Mouse (Mus musculus) heart, adult 9 months (tissue): ENCODE measurements around the gene Zfp638.
A peak's percentile ranks its signal among the peaks of the same experiment; 100 is the strongest.
"Not testable (repeated sequence)": the region's sequence is repeated elsewhere in the genome, so short reads cannot be mapped to it uniquely, and the experiment has no call there.

Source experiments
- DNase-seq, 2 experiments: peaks; one replicate each; pipeline ENCODE4 v3.0.0; 2022; ENCODE audit warnings: low spot score in 2 of 2

Zfp638 gene

GRCm38 (mm10) chr6:83866954-83867597 is at the start of gene Zfp638:
Gene Zfp638 (plus strand): TSS chr6:83867109.
- DNase-seq, result peak; percentile 92 to 93

- DNase-seq, result no peak
Observed at GRCm38 (mm10) chr6:83818996-83819395, 47.9 kb upstream of the Zfp638 start.

- no peak for DNase-seq
Observed at GRCm38 (mm10) chr6:83820727-83821515, 46.0 kb upstream of the Zfp638 start.

- no peak for DNase-seq
Observed at GRCm38 (mm10) chr6:83821856-83822255, 45.1 kb upstream of the Zfp638 start.

GRCm38 (mm10) chr6:83830941-83831605 is 35.8 kb upstream of the Zfp638 start:
- no peak for DNase-seq

GRCm38 (mm10) chr6:83831606-83832123 is 35.2 kb upstream of the Zfp638 start, which contains the start of gene Paip2b:
Gene Paip2b (minus strand): TSS chr6:83831741.
- DNase-seq, result peak; percentile 99 to 100

GRCm38 (mm10) chr6:83832393-83832792 is 34.5 kb upstream of the Zfp638 start:
- not testable (repeated sequence) for DNase-seq

GRCm38 (mm10) chr6:83836826-83837225 is 30.1 kb upstream of the Zfp638 start:
- DNase-seq, result no peak

- DNase-seq, result no peak
Observed at GRCm38 (mm10) chr6:83838046-83838445, 28.9 kb upstream of the Zfp638 start.

GRCm38 (mm10) chr6:83840086-83840485 is 26.8 kb upstream of the Zfp638 start:
- DNase-seq, result no peak

GRCm38 (mm10) chr6:83844913-83845312 is 22.0 kb upstream of the Zfp638 start:
- no peak for DNase-seq

GRCm38 (mm10) chr6:83846141-83846540 is 20.8 kb upstream of the Zfp638 start:
- DNase-seq, result no peak

GRCm38 (mm10) chr6:83849446-83849845 is 17.5 kb upstream of the Zfp638 start:
- DNase-seq, result no peak

- DNase-seq, result no peak
Observed at GRCm38 (mm10) chr6:83857476-83857875, 9.4 kb upstream of the Zfp638 start.

- DNase-seq, result peak; percentile 46 to 64
Observed at GRCm38 (mm10) chr6:83860033-83860432, 6.9 kb upstream of the Zfp638 start.

- no peak for DNase-seq
Observed at GRCm38 (mm10) chr6:83863538-83863937, 3.4 kb upstream of the Zfp638 start.

GRCm38 (mm10) chr6:83866423-83866822 is 486 bp upstream of the Zfp638 start:
- DNase-seq, result no peak

GRCm38 (mm10) chr6:83867598-83868585 is 983 bp downstream of the Zfp638 start:
- DNase-seq, result peak; percentile 74 to 75

GRCm38 (mm10) chr6:83879815-83880214 is 12.9 kb downstream of the Zfp638 start:
- DNase-seq, result peak in 1 of 2 experiments; percentile 47

- DNase-seq, result no peak
Observed at GRCm38 (mm10) chr6:83886789-83887188, 19.9 kb downstream of the Zfp638 start.

GRCm38 (mm10) chr6:83888802-83889201 is 21.9 kb downstream of the Zfp638 start:
- DNase-seq, result no peak
